Mouse (Mus musculus) right cerebral cortex, postnatal 36 days (tissue): ENCODE results near the gene Lbx2.
A peak's percentile ranks its signal among the peaks of the same experiment; 100 is the strongest.

ENCODE experiments used
- DNase-seq, 2 experiments: peaks; one replicate each; pipeline ENCODE4 v3.0.0; 2022; ENCODE audit warnings: low spot score in 2 of 2, mixed read lengths in 1 of 2

The Lbx2 gene

GRCm38 (mm10) chr6:83108762-83109668 is 22.8 kb downstream of the Lbx2 start, which contains the start of gene Mrpl53:
TSS of gene Mrpl53 (plus strand) at chr6:83109040.
- DNase-seq = peak; percentile 61 to 68

DNA sequence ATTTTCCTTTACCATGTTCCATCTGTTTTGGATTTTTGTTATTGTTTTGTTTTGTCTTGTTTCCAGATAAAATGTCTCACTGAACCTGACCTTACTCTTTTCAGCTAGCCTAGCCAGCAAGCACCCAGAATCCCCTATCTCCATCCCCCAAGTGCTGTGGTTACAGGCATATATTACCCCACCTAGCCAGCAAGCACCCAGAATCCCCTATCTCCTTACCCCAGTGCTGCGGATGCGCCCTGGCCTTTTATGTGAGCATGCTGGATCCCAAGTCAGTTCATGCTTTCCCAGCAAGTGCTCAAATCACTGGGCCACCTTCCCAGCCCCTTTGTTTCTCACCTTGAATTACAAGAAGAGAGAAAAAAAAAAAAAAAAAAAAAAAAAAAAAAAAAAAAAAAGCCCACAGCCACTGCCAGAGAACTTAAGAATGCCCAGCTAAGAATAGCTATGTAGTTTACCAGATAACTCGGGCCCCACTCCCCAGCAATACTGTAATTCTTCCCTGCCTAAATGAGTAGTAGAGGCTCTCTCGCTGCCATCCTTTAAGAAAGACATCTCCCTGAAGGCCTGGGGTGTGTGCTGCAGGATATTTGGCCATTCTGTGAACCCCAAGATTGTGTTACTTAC is 25.5 kb downstream of the Lbx2 start:
- DNase-seq = no peak

GRCm38 (mm10) chr6:83115011-83115671 is 29.0 kb downstream of the Lbx2 start, which contains the start of gene Mogs:
TSS of gene Mogs (plus strand) at chr6:83115496.
- DNase-seq = peak; percentile 86 to 90

- no peak for DNase-seq
These were observed 29.7 kb downstream of the Lbx2 start for GRCm38 (mm10) chr6:83115682-83116372.

DNA sequence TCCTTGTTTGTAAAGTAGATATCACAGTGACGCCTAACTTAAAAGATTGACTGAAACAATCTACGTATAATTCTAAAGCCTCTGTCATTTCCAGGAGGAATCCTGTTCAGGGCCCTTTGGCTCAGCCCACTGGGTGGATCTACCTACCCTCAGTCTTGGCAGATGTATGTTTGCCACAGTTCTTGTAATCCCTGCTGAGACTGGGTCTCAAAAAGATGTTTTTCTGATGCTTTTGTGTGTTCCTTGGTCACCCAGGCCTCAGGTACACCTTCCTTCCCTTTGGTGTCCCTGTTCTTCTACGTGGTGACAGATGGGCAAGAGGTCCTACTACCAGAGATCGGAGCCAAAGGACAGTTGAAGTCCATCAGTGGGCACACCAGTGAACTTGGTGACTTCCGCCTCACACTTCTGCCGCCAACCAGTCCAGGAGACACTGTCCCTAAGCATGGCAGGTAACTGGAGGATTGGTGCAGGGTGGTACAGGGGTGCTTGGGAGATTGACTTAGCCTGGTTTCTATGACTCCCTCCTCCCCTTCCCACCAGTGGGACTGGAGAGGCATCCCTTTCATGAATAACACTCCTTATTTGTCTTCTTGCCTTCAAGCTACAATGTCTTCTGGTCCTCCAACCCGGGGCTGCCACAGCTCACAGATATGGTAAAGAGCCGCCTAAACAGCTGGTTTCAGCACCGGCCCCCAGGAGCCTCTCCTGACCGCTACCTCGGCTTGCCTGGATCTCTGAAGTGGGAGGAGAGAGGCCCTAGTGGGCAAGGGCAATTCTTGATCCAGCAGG is 30.4 kb downstream of the Lbx2 start:
- no peak for DNase-seq

DNA sequence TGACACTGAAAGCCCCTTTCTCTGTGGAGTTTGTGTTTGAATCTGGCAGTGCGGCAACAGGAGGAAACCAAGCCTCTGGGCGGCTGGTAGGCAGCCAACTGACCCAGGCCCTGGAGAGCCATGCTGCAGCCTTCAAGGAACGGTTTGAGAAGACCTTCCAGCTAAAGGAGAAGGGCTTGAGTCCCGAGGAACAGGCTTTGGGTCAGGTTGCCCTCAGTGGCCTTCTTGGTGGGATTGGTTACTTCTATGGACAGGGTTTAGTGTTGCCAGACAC is 30.9 kb downstream of the Lbx2 start:
- no peak for DNase-seq

GRCm38 (mm10) chr6:83117616-83118015 is 31.4 kb downstream of the Lbx2 start:
- no peak for DNase-seq

GRCm38 (mm10) chr6:83118369-83118768 is 32.2 kb downstream of the Lbx2 start:
- DNase-seq = no peak

- DNase-seq = no peak
These were observed 32.9 kb downstream of the Lbx2 start for GRCm38 (mm10) chr6:83118825-83119733.

GRCm38 (mm10) chr6:83119734-83120051 is 33.5 kb downstream of the Lbx2 start:
- no peak for DNase-seq

DNA sequence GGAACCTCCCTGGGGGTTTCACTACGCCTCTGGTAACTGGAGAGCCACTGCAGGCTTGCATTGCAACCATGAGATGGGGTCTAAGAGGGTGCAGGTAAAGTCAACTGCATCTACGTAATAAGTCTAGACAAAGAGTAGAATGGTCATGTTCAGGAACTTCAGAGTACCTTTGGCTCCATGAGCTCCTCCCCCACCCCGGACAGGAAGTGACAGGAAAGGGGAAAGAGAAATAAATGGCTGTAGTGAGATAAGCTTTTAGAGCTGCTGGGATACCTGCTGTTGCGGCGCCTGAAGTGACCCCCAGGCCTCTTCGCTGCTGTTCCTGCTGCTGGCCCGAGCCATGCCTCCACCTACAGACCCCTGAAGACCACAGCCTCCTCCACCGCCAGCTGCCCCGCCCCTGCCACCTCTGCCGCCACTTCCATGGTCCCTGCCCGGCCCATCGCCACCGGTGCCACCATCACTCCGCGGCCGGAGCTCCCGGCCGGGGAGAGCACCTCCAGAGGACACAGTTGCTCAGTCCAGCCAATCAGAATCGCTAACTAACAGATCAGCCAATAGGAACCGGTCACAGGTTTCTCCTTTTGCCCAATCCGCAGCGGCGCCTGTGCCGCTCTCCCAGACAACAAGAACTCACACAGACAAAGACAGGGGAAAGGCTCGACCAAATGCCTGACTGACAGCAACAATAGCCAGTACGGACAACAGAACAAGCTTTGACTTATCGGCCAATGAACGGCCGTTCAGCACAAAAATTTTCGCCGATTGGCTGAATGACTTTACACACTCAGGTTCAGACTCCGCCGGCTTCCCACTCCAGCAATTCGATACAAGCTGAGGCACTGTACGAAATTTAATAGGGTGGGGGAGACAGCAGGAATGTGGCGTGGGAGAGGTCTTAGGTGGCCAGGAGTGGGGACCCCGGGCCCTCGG is 35.0 kb downstream of the Lbx2 start, which contains the start of gene Wbp1:
Wbp1 (minus strand) TSS at position 630 of the 933 bp plus-strand sequence.
- peak; percentile 97 to 98 for DNase-seq

- no peak for DNase-seq
These were observed 35.9 kb downstream of the Lbx2 start for GRCm38 (mm10) chr6:83121863-83122710.

GRCm38 (mm10) chr6:83122961-83123360 is 36.8 kb downstream of the Lbx2 start:
- no peak for DNase-seq

DNA sequence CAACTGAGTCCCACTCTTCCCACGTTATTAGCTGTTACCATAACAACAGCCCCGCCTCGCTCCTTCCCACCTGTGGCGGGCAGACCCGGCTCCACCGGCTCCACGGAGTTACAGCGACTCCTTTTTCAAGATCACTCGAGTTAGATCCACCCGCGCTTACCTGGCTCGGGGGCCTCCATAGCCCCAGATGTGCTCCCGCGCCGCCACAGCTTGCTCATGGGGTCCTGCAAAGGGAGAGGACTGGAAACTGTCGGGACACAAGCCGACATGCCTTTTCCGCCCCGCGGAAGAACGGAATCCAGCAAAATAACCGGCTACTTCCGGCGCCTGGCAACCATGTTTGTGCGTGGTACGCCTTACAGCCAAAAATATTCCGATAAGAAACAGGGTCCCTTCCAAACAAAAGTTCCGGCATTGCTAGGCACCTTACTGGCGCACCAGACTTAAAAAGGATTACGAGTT is 38.7 kb downstream of the Lbx2 start:
- DNase-seq = peak; percentile 79 to 86

GRCm38 (mm10) chr6:83125331-83125730 is 39.2 kb downstream of the Lbx2 start, which contains the start of gene Ino80b:
TSS of gene Ino80b (minus strand) at chr6:83125431.
- no peak for DNase-seq

DNA sequence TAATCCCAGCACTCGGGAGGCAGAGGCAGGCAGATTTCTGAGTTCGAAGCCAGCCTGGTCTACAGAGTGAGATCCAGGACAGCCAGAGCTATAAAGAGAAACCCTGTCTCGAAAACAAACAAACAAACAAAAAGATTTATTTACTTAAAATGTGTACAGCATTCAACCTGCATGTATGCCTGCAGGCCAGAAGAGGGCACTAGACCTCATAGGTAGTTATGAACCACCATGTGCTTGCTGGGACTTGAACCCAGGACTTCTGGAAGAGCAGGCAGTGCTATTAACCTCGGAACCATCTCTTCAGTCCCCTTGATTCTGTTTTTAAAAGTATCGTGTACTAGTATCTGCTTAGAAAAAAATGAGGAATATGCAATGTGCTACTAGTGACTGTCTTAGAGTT is 41.3 kb downstream of the Lbx2 start:
- no peak for DNase-seq

DNA sequence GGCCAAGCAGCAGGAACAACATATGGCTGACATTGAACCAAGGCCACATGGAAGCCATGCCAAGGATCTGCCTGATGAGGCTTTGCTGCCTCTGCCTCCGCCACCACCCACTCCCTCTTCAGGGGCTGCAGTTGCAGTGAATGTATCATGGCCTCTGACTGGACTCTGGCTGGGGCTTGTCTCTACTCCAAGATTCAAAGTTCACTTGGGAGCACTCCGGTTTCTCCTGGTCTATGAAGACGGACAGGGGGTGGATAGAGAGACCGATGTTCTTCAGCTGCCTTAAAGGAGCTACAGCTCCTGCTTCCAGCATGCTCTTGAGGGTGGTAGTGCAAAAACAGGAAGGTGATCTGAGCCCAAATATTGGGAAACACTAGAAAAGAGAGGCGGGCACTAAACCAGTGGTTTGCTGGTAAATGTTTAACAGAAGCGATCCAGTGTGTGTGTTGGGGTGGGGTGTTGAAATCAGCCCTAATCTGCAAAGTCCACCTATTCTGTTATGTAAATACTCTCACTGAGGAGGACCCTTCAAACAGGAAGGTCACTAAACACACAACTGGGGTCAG is 45.4 kb downstream of the Lbx2 start:
- no peak for DNase-seq
